In the genomic region with DNA sequence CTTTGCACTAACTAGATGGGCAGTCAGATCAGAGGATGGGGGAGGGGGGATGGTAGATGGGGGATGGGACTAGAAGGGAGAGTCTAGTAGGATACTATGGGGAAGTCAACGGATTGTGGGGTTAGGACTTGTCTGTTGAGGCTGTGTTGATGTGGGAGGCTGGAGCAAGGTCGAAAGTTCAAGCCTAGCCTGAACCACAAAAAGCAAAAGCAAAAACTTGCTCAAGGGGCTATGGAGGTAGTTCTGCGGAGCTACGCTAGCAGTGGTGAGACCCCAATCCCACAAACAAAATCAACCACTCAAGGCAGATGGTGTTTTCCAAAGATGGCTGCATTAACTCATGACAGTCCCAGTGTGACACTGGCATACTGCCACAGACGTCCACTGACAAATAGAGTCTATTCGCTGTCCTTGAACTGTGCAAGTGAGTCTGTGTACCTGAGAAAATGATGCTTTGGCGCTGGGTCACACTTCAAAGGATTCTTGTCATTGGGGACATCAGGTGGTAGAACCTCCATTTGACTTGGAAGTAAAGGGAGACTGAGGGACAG, we compare ENCODE assay signal across 18 mouse cellular contexts. TPM values are rescaled to one million over a fixed set of nuclear protein-coding genes. Genes with fewer than 3 reads are reported as not detected.
DNase-seq lines count a peak whose midpoint lies in the region; TF ChIP-seq lines count a peak whose summit lies in the region.
"Had no signal": no experiment of that assay in that cellular context is flagged by ENCODE, and none has a peak within 500 bp of the region (broad histone marks: within the 10 kb centered on the region; RNA-seq: fewer than 3 reads in every experiment).

No protein-coding gene starts in this region.

- no peak overlapping the region for H3K4me3 ChIP-seq in cerebellum, adult 2 months (replicated peaks; ENCODE audit: insufficient read depth, low read depth, low read length)
- H3K4me3 ChIP-seq in CH12.LX (replicated peaks in 1 of 3; ENCODE audit: low read depth in 2 of 3, low read length in 2 of 3, poor library complexity in 1 of 3): no peak overlapping the region
- 0 out of 2 replicates have a peak overlapping the region, but pooled peaks have one; percentile 1 for H3K4me3 ChIP-seq in brown adipose tissue, adult 24 weeks (ENCODE audit: insufficient read depth, low read depth, low read length)
- H3K4me3 ChIP-seq: forebrain, embryonic 13.5 days; heart, embryonic 15.5 days; hindbrain, embryonic 15.5 days had no signal

- no peak overlapping the region for H3K9ac ChIP-seq in CH12.LX (ENCODE audit: insufficient read depth, low read depth)
- H3K9ac ChIP-seq: forebrain, embryonic 13.5 days; forebrain, postnatal 0 days; heart, embryonic 15.5 days; hindbrain, embryonic 15.5 days had no signal

- peak; percentile 58 to 67 for DNase-seq in cerebellum, postnatal 14 days
- DNase-seq in cerebellum, adult 2 months: no peak
- DNase-seq in left cerebral cortex, postnatal 4 days: peak; percentile 82
- no peak for DNase-seq in left cerebral cortex, postnatal 14 days (ENCODE audit: low spot score in 2 of 2)
- DNase-seq in CH12.LX (ENCODE audit: extremely low read depth): no peak
- no peak for DNase-seq in kidney, postnatal 36 days
- DNase-seq: adrenal gland, adult 8-10 months; cerebellum, adult 18-20 months; cerebellum, postnatal 36 days; forebrain, postnatal 0 days; gastrocnemius, postnatal 14 days had no signal

- H3K36me3 ChIP-seq in CH12.LX (replicated peaks in 1 of 2; ENCODE audit: control insufficient read depth in 1 of 2, insufficient read depth in 1 of 2, low read length in 1 of 2): no peaks in the 10 kb centered on the region
- H3K36me3 ChIP-seq: heart, embryonic 15.5 days; hindbrain, embryonic 15.5 days had no signal

- H3K79me2 ChIP-seq in CH12.LX (replicated peaks; ENCODE audit: control insufficient read depth, extremely low read depth, insufficient read depth, poor library complexity, severe bottlenecking): no peaks in the 10 kb centered on the region

- TF ChIP-seq EP300 in CH12.LX (IDR thresholded peaks at IDR 0.05; ENCODE audit: low read length): no peak

- TF ChIP-seq CTCF in cerebellum, adult 2 months (IDR thresholded peaks at IDR 0.05; ENCODE audit: borderline replicate concordance, insufficient read depth, low read depth, low read length): no peak
- TF ChIP-seq CTCF in CH12.LX (conservative IDR thresholded peaks at IDR 0.05 in 1 of 2, IDR thresholded peaks at IDR 0.05 in 1 of 2; ENCODE audit: low read depth in 2 of 2, low read length in 2 of 2): no peak

- H3K27me3 ChIP-seq in cerebellum, adult 2 months (ENCODE audit: control insufficient read depth, insufficient read depth, low read length): no peaks in the 10 kb centered on the region
- H3K27me3 ChIP-seq in CH12.LX (replicated peaks): no peaks in the 10 kb centered on the region
- H3K27me3 ChIP-seq: heart, embryonic 15.5 days; hindbrain, embryonic 15.5 days had no signal

- H3K9me3 ChIP-seq in CH12.LX (replicated peaks; ENCODE audit: low read length): no peaks in the 10 kb centered on the region
- H3K9me3 ChIP-seq: forebrain, embryonic 13.5 days; heart, embryonic 15.5 days; hindbrain, embryonic 15.5 days had no signal

- WGBS in cerebellum, adult 2 months: 76% methylated on average over 7 of the region's 7 CpGs

- TF ChIP-seq RAD21 in CH12.LX (IDR thresholded peaks at IDR 0.05; ENCODE audit: low read depth, low read length): no peak

- no peak overlapping the region for H3K27ac ChIP-seq in cerebellum, adult 2 months (ENCODE audit: insufficient read depth, low read length)
- no peak overlapping the region for H3K27ac ChIP-seq in CH12.LX (ENCODE audit: insufficient read depth, low read depth)
- H3K27ac ChIP-seq in brown adipose tissue, adult 24 weeks (replicated peaks; ENCODE audit: low read depth, low read length): 0 out of 2 replicates have a peak overlapping the region, but pooled peaks have one; percentile 2
- H3K27ac ChIP-seq: forebrain, embryonic 13.5 days; heart, embryonic 15.5 days; hindbrain, embryonic 15.5 days had no signal

- intact Hi-C loops in left cerebral cortex, postnatal 4 days (cut with DNase I): no loop called here
- intact Hi-C loops in left cerebral cortex, postnatal 14 days (cut with DNase I): no loop called here

- H3K4me2 ChIP-seq in CH12.LX (ENCODE audit: insufficient read depth, low read depth, poor library complexity, severe bottlenecking): no peak overlapping the region
- H3K4me2 ChIP-seq: forebrain, embryonic 13.5 days; heart, embryonic 11.5 days; heart, embryonic 15.5 days; hindbrain, embryonic 15.5 days had no signal

- in situ Hi-C loops in CH12.LX (cut with MboI; ENCODE audit: low pct_ligation_motif_present, low pct_unique_long_range_greater_than_20kb, low sequenced_read_pairs): no loop called here

- no peak for TF ChIP-seq POLR2A in cerebellum, adult 2 months (IDR thresholded peaks at IDR 0.05; ENCODE audit: borderline replicate concordance, insufficient read depth, low read length)
- TF ChIP-seq POLR2A in CH12.LX (IDR thresholded peaks at IDR 0.05; ENCODE audit: low read depth, low read length): no peak

- peaks cover 6% of the 10 kb centered on the region for H3K4me1 ChIP-seq in cerebellum, adult 2 months (ENCODE audit: control insufficient read depth, insufficient read depth, low read length)
- H3K4me1 ChIP-seq in CH12.LX (ENCODE audit: control insufficient read depth in 1 of 2, insufficient read depth in 2 of 2): peaks cover 0 to 20% of the 10 kb centered on the region in 2 experiments; a peak in 2 of 4 replicates
- peaks cover 6% of the 10 kb centered on the region; the same call in 1 of the 2 replicates for H3K4me1 ChIP-seq in brown adipose tissue, adult 24 weeks (ENCODE audit: control insufficient read depth, insufficient read depth, insufficient read length, low read length)

- dilution Hi-C loops in CH12.LX (cut with MboI; ENCODE audit: extremely low pct_ligation_motif_present, extremely low pct_unique_long_range_greater_than_20kb, low sequenced_read_pairs): no loop called here

TF ChIP-seq in CH12.LX, 34 proteins besides CTCF, POLR2A, EP300 and RAD21:
- TF ChIP-seq SMC3 (IDR thresholded peaks at IDR 0.05; ENCODE audit: low read depth, low read length): no peak
- 0 out of 2 replicates have a peak, but pooled peaks have one; percentile 19 for TF ChIP-seq CHD2 (IDR thresholded peaks at IDR 0.05; ENCODE audit: low read length)
- no peak for TF ChIP-seq JUN (IDR thresholded peaks at IDR 0.05; ENCODE audit: insufficient read depth, low read depth, low read length)

RNA-seq across cellular contexts. Expression of a gene that starts 0.9 kb away (rescaled TPM):
- polyA plus RNA-seq in cerebellum, adult 2 months (2012; rRNA removed): 11.5 and 11.8 TPM in 2 replicates
- total RNA-seq in left cerebral cortex, postnatal 4 days (2021): 10 to 100 TPM; 10.1 to 10.6 TPM
- total RNA-seq in left cerebral cortex, postnatal 14 days (2021): 10 to 100 TPM; 17.2 to 17.5 TPM
- total RNA-seq in CH12.LX (2012; rRNA removed) (14.4 TPM in 2 replicates), CH12.LX (2014; rRNA removed) (16.6 and 16.8 TPM in 2 replicates)
- 10.7 and 11.5 TPM in 2 replicates for polyA plus RNA-seq in CH12.LX (2012; ENCODE audit: insufficient read length, low read depth)
- 5.4 and 7.8 TPM in 2 replicates for polyA plus RNA-seq in brown adipose tissue, adult 24 weeks (2012; ENCODE audit: insufficient read depth, insufficient read length, missing spikeins)

RNA-seq across cellular contexts. Expression of a gene that starts 41.0 kb away (rescaled TPM):
- 1.7 and 1.9 TPM in 2 replicates for polyA plus RNA-seq in cerebellum, adult 2 months (2012; rRNA removed)
- total RNA-seq in left cerebral cortex, postnatal 4 days (2021): 10 to 100 TPM; 11.5 TPM
- total RNA-seq in left cerebral cortex, postnatal 14 days (2021): 1 to 10 TPM; 4.4 to 4.5 TPM
- 2.1 and 3.9 TPM in 2 replicates for total RNA-seq in CH12.LX (2012; rRNA removed)
- total RNA-seq in CH12.LX (2014; rRNA removed): 1.1 and 1.4 TPM in 2 replicates
- 3.0 and 3.9 TPM in 2 replicates for polyA plus RNA-seq in CH12.LX (2012; ENCODE audit: insufficient read length, low read depth)
- 25.7 and 31.5 TPM in 2 replicates for polyA plus RNA-seq in brown adipose tissue, adult 24 weeks (2012; ENCODE audit: insufficient read depth, insufficient read length, missing spikeins)
- total RNA-seq: granulocyte monocyte progenitor cell, adult 5-6 weeks had no signal
- polyA plus RNA-seq: inflammation-experienced regulatory T-cells, adult 6 months had no signal

Comparison
In these comparisons a context has a peak if more than half of its experiments do, and no peak if none do; other contexts are left out.
1. DNase-seq: peak in cerebellum, postnatal 14 days (2 of 2) and left cerebral cortex, postnatal 4 days (single experiment); none in cerebellum, adult 2 months (0 of 2), left cerebral cortex, postnatal 14 days (0 of 2), CH12.LX (single experiment) and kidney, postnatal 36 days (0 of 2).